Mouse (Mus musculus): ENCODE measurements around the gene Cenpm. TPM values are rescaled to one million over a fixed set of nuclear protein-coding genes. Genes with fewer than 3 reads are reported as not detected.
"Not testable (repeated sequence)": the region's sequence is repeated elsewhere in the genome, so short reads cannot be mapped to it uniquely, and the experiment has no call there.

Cenpm gene
- polyA plus RNA-seq, 1 experiment from 2014 or later, result 20.0 TPM

- H3K4me2 ChIP-seq, result no peak overlapping the region
- no peaks in the 10 kb centered on the region for H3K9me3 ChIP-seq
- H3K27ac ChIP-seq, result peak overlapping the region; percentile 72
- peaks cover 48% of the 10 kb centered on the region for H3K4me1 ChIP-seq (replicated peaks)
- 0 out of 2 replicates have a peak overlapping the region, but pooled peaks have one; percentile 36 for H3K9ac ChIP-seq
- no peaks in the 10 kb centered on the region for H3K36me3 ChIP-seq
- H3K4me3 ChIP-seq, result no peak overlapping the region
- H3K27me3 ChIP-seq, result peaks cover 20% of the 10 kb centered on the region
- ATAC-seq (ENCODE audit: low FRiP score), result no peak
- WGBS, result 84% methylated on average over 9 of the region's 9 CpGs
Measured at GRCm38 (mm10) chr15:82268783-82269182, 24.2 kb upstream of the Cenpm start.

- peak overlapping the region; percentile 11; the same call in 1 of the 2 replicates for H3K4me2 ChIP-seq
- H3K27me3 ChIP-seq, result peaks cover 14% of the 10 kb centered on the region
- H3K27ac ChIP-seq, result peak overlapping the region; percentile 72
- H3K9me3 ChIP-seq, result no peaks in the 10 kb centered on the region
- no peak overlapping the region for H3K4me3 ChIP-seq
- H3K4me1 ChIP-seq (replicated peaks), result peaks cover 46% of the 10 kb centered on the region
- WGBS, result 8% methylated on average over 3 of the region's 3 CpGs
- no peaks in the 10 kb centered on the region for H3K36me3 ChIP-seq
- 0 out of 2 replicates have a peak overlapping the region, but pooled peaks have one; percentile 4 for H3K9ac ChIP-seq
- ATAC-seq (ENCODE audit: low FRiP score), result peak; percentile 60; the same call in 1 of the 2 replicates
Measured at GRCm38 (mm10) chr15:82268185-82268584, 23.6 kb upstream of the Cenpm start.

DNA sequence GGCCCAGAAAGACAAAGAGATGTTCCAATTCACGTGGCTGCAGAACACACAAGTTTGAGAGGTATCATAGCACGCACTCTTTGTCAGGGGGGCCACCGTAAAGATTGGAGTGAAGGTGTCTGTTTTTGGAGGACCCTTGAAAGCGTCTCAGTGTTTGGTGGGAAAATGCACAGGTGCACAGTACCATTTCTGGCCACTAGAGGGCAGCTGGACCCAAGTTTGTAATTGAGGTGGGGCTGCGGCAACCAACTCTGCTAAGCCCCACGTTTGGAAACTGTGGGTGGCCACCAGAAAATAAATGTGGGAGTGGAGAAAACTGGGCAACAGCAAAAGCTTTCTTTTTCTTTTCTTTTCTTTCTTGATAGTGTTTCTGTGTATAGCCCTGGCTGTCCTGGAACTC is 21.8 kb upstream of the Cenpm start:
- ATAC-seq (ENCODE audit: low FRiP score), result no peak
- Histone ChIP-seq H3K27me3 (no peaks in the 10 kb centered on the region), H3K36me3 (no peaks in the 10 kb centered on the region), H3K27ac (no peak overlapping the region), H3K4me2 (no peak overlapping the region), H3K4me3 (no peak overlapping the region), H3K9ac (no peak overlapping the region), H3K9me3 (no peaks in the 10 kb centered on the region), H3K4me1 (replicated peaks) (peaks cover 40% of the 10 kb centered on the region)
- 12% methylated on average over 6 of the region's 6 CpGs for WGBS

DNA sequence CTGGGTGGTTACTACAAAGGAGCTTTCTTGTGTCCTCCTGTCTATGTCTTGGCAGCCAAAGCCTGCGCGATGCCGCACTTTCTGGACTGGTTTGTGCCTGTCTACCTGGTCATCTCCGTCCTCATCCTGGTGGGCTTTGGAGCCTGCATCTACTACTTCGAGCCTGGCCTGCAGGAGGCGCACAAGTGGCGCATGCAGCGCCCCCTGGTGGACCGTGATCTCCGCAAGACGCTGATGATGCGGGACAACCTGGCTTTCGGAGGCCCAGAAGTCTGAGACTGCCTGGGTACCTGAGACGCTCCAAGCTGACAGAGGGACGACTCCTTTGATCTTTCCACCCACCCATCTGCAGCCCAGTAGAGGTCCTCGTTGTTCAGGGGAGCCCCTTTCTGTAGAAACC is 15.0 kb upstream of the Cenpm start:
- Histone ChIP-seq H3K27ac (no peak overlapping the region), H3K9ac (no peak overlapping the region), H3K27me3 (peaks cover 3% of the 10 kb centered on the region; the same call in 1 of the 2 replicates), H3K36me3 (no peaks in the 10 kb centered on the region), H3K9me3 (no peaks in the 10 kb centered on the region), H3K4me2 (no peak overlapping the region), H3K4me3 (no peak overlapping the region), H3K4me1 (replicated peaks) (peaks cover 35% of the 10 kb centered on the region)
- no peak for ATAC-seq (ENCODE audit: low FRiP score)
- WGBS, result 12% methylated on average over 16 of the region's 16 CpGs

- Histone ChIP-seq H3K9ac (peak overlapping the region; percentile 70), H3K27ac (peak overlapping the region; percentile 87), H3K27me3 (peaks cover 3% of the 10 kb centered on the region; the same call in 1 of the 2 replicates), H3K4me1 (replicated peaks) (peaks cover 34% of the 10 kb centered on the region), H3K36me3 (no peaks in the 10 kb centered on the region), H3K4me3 (peak overlapping the region; percentile 47), H3K4me2 (peak overlapping the region; percentile 55), H3K9me3 (no peaks in the 10 kb centered on the region)
- peak; percentile 93 for ATAC-seq (ENCODE audit: low FRiP score)
- WGBS, result 10% methylated on average over 10 of the region's 10 CpGs
Measured at GRCm38 (mm10) chr15:82255944-82256383, 11.4 kb upstream of the Cenpm start.

DNA sequence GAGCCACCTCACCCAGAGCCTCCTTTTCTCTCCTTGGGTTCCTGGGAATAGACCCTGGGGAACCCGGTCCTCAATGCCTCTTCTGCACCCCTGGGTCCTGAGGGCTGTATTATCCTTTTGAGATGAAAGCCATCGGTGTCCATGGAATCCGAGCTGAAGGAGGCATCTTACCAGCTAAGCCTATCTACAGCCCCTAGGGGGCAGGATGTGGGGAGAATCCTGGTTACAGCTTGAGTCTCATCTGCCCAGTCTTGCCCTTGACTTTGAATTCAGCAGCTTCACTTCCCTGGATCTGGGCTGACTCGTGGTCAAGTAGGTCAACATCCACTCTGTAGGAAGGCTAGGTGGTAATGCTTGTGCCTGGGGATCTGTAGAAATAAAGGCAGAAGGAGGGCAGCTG is 10.7 kb upstream of the Cenpm start:
- Histone ChIP-seq H3K4me3 (no peak overlapping the region), H3K27ac (peak overlapping the region; percentile 87), H3K9me3 (no peaks in the 10 kb centered on the region), H3K36me3 (no peaks in the 10 kb centered on the region), H3K27me3 (peaks cover 3% of the 10 kb centered on the region; the same call in 1 of the 2 replicates), H3K4me1 (replicated peaks) (peaks cover 34% of the 10 kb centered on the region), H3K9ac (no peak overlapping the region), H3K4me2 (peak overlapping the region; percentile 55)
- 46% methylated on average over 4 of the region's 4 CpGs for WGBS
- ATAC-seq (ENCODE audit: low FRiP score), result no peak; the same call in 1 of the 2 replicates

DNA sequence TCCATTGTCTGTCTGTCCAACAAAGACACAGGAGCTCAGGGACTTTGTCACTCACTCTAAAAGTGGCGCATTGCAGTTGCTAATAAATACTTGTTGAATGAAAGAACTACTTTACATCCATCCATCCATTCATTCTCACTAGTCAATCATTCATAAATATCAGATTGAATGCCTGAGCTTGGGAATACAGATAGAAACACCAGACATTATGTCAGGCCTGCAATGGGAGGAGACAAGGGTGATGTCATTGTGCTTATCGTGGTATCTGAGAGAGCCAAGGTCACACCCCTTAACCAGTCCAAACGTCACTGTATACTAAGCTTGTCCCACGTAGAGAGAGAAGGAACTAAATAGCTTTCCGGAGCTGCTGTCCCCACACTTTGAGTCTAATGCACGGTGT is 7.5 kb upstream of the Cenpm start, which contains the start of gene 1500009C09Rik:
TSS of gene 1500009C09Rik (plus strand) at position 301 of the 400 bp plus-strand sequence.
- no peak within 1 kb of the TSS for H3K9ac ChIP-seq
- no peaks in the 10 kb centered on the region for H3K36me3 ChIP-seq
- H3K4me2 ChIP-seq, result no peak within 1 kb of the TSS
- no peaks in the 10 kb centered on the region for H3K27me3 ChIP-seq
- WGBS, result 91% methylated on average over 6 of the region's 6 CpGs
- H3K9me3 ChIP-seq, result no peaks in the 10 kb centered on the region
- no peak within 1 kb of the TSS for H3K27ac ChIP-seq
- H3K4me3 ChIP-seq, result no peak within 1 kb of the TSS
- no peak for ATAC-seq (ENCODE audit: low FRiP score)
- peaks cover 25% of the 10 kb centered on the region for H3K4me1 ChIP-seq (replicated peaks)

DNA sequence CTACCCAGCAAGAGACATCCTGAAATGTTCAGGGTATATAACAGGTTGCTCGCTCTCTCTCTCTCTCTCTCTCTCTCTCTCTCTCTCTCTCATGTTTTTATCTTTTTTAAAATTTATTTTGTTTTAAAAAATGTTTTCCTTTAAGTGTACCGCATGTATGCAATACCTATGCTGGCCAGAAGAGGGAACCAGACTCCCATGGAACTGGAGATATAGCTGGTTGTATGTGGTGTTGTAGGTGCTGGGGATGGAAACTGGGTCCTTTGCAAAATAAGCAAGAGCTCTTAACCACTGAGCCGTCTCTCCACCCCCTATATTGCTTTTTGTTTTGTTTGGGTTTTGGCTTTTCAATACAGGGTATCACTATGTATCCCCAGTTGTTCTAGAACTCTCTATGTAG is 7.0 kb upstream of the Cenpm start:
- no peak for ATAC-seq (ENCODE audit: low FRiP score)
- H3K36me3 ChIP-seq, result no peaks in the 10 kb centered on the region
- 99% methylated on average over 3 of the region's 3 CpGs for WGBS

GRCm38 (mm10) chr15:82247131-82247776 is 2.7 kb upstream of the Cenpm start:
- Histone ChIP-seq H3K4me2 (no peak overlapping the region), H3K36me3 (no peaks in the 10 kb centered on the region), H3K27me3 (no peaks in the 10 kb centered on the region), H3K4me1 (replicated peaks) (peaks cover 13% of the 10 kb centered on the region), H3K9me3 (no peaks in the 10 kb centered on the region), H3K9ac (no peak overlapping the region), H3K27ac (no peak overlapping the region), H3K4me3 (no peak overlapping the region)
- no peak for ATAC-seq (ENCODE audit: low FRiP score)
- WGBS, result 84% methylated on average over 3 of the region's 3 CpGs

More for the DNA sequence above, 7.0 kb upstream of the Cenpm start:
- H3K4me2 ChIP-seq, result no peak overlapping the region
- H3K9me3 ChIP-seq, result no peaks in the 10 kb centered on the region
- H3K27ac ChIP-seq, result no peak overlapping the region
- H3K27me3 ChIP-seq, result no peaks in the 10 kb centered on the region
- H3K9ac ChIP-seq, result no peak overlapping the region
- H3K4me1 ChIP-seq (replicated peaks), result peaks cover 20% of the 10 kb centered on the region
- no peak overlapping the region for H3K4me3 ChIP-seq

- H3K4me1 ChIP-seq (replicated peaks), result peaks cover 13% of the 10 kb centered on the region
- not testable (repeated sequence) for H3K27me3 ChIP-seq, H3K36me3 ChIP-seq, H3K9me3 ChIP-seq
- peak overlapping the region; percentile 63; the same call in 1 of the 2 replicates for H3K9ac ChIP-seq
- 0 out of 2 replicates have a peak, but pooled peaks have one; percentile 25 for ATAC-seq (ENCODE audit: low FRiP score)
- H3K4me3 ChIP-seq, result peak overlapping the region; percentile 74
- WGBS, result 23% methylated on average over 9 of the region's 9 CpGs
- peak overlapping the region; percentile 76; the same call in 1 of the 2 replicates for H3K27ac ChIP-seq
- H3K4me2 ChIP-seq, result peak overlapping the region; percentile 92
Measured at GRCm38 (mm10) chr15:82244805-82245161, 235 bp upstream of the Cenpm start.

- H3K9me3 ChIP-seq, result no peaks in the 10 kb centered on the region
- H3K36me3 ChIP-seq, result no peaks in the 10 kb centered on the region
- WGBS, result 8% methylated on average over 12 of the region's 12 CpGs
- 0 out of 2 replicates have a peak overlapping the region, but pooled peaks have one; percentile 3 for H3K27ac ChIP-seq
- peak overlapping the region; percentile 73 for H3K9ac ChIP-seq
- peaks cover 13% of the 10 kb centered on the region for H3K4me1 ChIP-seq (replicated peaks)
- peak overlapping the region; percentile 92 for H3K4me2 ChIP-seq
- no peaks in the 10 kb centered on the region for H3K27me3 ChIP-seq
- no peak for ATAC-seq (ENCODE audit: low FRiP score)
- peak overlapping the region; percentile 74 for H3K4me3 ChIP-seq
Measured at GRCm38 (mm10) chr15:82243742-82244114, 820 bp downstream of the Cenpm start.

GRCm38 (mm10) chr15:82243311-82243710 is 1.2 kb downstream of the Cenpm start:
- ATAC-seq (ENCODE audit: low FRiP score), result no peak
- H3K27me3 ChIP-seq, result no peaks in the 10 kb centered on the region
- 77% methylated on average over 3 of the region's 3 CpGs for WGBS
- peak overlapping the region; percentile 92 for H3K4me2 ChIP-seq
- H3K27ac ChIP-seq, result no peak overlapping the region
- H3K9me3 ChIP-seq, result no peaks in the 10 kb centered on the region
- H3K9ac ChIP-seq, result peak overlapping the region; percentile 73
- no peaks in the 10 kb centered on the region for H3K36me3 ChIP-seq
- H3K4me1 ChIP-seq (replicated peaks), result peaks cover 13% of the 10 kb centered on the region
- H3K4me3 ChIP-seq, result peak overlapping the region; percentile 74

DNA sequence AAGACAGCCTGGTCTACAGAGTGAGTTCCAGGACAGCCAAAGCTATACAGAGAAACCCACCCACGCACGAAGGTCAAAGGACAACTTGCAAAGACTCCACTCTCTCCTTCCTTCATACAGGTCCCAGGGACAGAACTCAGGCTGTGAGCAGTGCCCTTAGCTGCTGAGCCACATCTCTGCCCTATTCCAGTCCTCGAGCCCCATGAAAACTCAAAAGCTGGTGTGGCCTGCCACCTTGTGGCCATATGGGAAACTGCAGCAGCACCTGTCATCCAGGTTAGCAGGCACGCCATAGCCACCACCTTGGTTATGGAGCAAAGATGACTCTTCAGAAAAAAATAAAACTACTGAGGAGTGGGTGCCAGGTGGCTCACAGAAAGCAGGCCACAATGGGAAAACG is 8.0 kb downstream of the Cenpm start:
- Histone ChIP-seq H3K36me3 (no peaks in the 10 kb centered on the region), H3K4me2 (no peak overlapping the region), H3K9me3 (no peaks in the 10 kb centered on the region), H3K4me3 (no peak overlapping the region), H3K4me1 (replicated peaks) (peaks cover 10% of the 10 kb centered on the region), H3K27ac (no peak overlapping the region), H3K27me3 (no peaks in the 10 kb centered on the region), H3K9ac (no peak overlapping the region)
- peak; percentile 78 for ATAC-seq (ENCODE audit: low FRiP score)
- WGBS, result 23% methylated on average over 5 of the region's 5 CpGs

All from hindbrain, embryonic 13.5 days (tissue).